Mouse (Mus musculus) hindbrain, embryonic 16.5 days (tissue): ENCODE data around the gene Gabarapl2. TPM values are rescaled to one million over a fixed set of nuclear protein-coding genes. Genes with fewer than 3 reads are reported as not detected.
A peak's percentile ranks its signal among the peaks of the same experiment; 100 is the strongest.
"Not testable (repeated sequence)": the region's sequence is repeated elsewhere in the genome, so short reads cannot be mapped to it uniquely, and the experiment has no call there.

Experiments used
- ATAC-seq: fragments of 200-750 bp; cut with Nextera tagmentation; 2 replicates; pipeline ENCODE4 v1.8.0; 2017; ENCODE audit warnings: moderate TSS enrichment, moderate library complexity
- H3K27ac ChIP-seq: fragments of 300-500 bp; sonication (generic); 2 replicates; pipeline ENCODE4 v1.5.1; 2014; ENCODE audit warnings: low read depth, mild to moderate bottlenecking, control low read depth, low read length, moderate library complexity
- H3K27me3 ChIP-seq: fragments of 300-500 bp; sonication (generic); replicated peaks from 2 replicates; pipeline ENCODE4 v1.6.1; 2014; ENCODE audit warnings: low read length; ENCODE audit not compliant: control insufficient read depth, insufficient read depth
- H3K36me3 ChIP-seq: fragments of 300-500 bp; sonication (generic); 2 replicates; pipeline ENCODE4 v1.6.1; 2014; ENCODE audit warnings: mild to moderate bottlenecking, low read length, moderate library complexity, mixed read lengths; ENCODE audit not compliant: control insufficient read depth, insufficient read depth
- H3K4me1 ChIP-seq: fragments of 300-500 bp; sonication (generic); 2 replicates; pipeline ENCODE4 v1.6.1; 2014; ENCODE audit warnings: low read depth, low read length; ENCODE audit not compliant: control insufficient read depth, insufficient read depth
- H3K4me2 ChIP-seq: fragments of 300-500 bp; sonication (generic); 2 replicates; pipeline ENCODE4 v1.6.1; 2014; ENCODE audit warnings: mild to moderate bottlenecking, low read length, control low read depth, moderate library complexity
- H3K4me3 ChIP-seq: fragments of 300-500 bp; sonication (generic); 2 replicates; pipeline ENCODE4 v1.5.1; 2014; ENCODE audit warnings: mild to moderate bottlenecking, low read length, control low read depth, moderate library complexity
- H3K9ac ChIP-seq: fragments of 300-500 bp; sonication (generic); 2 replicates; pipeline ENCODE4 v1.6.1; 2014; ENCODE audit warnings: low read depth, mild to moderate bottlenecking, control low read depth, low read length, moderate library complexity
- H3K9me3 ChIP-seq: fragments of 300-500 bp; sonication (generic); 2 replicates; pipeline ENCODE4 v1.6.1; 2014; ENCODE audit warnings: mild to moderate bottlenecking, low read length, moderate library complexity; ENCODE audit not compliant: control insufficient read depth
- WGBS: fragments of 180-500 bp; shearing (Covaris S2); extraction: QIAGEN DNeasy Blood & Tissue Kit; methylation state at CpG from one replicate; pipeline ENCODE4 v1.1.7; 2014; 5-methylcytosine and 5-hydroxymethylcytosine counted together
- polyA plus RNA-seq: library from polyadenylated mRNA; unstranded; fragments of >200 nt; fragmentation: Nextera tagmentation; extraction: Ambion mirVana; gene quantifications from 2 replicates; pipeline ENCODE4 v1.2.1, GENCODE M21; 2015

Gene Gabarapl2
- polyA plus RNA-seq, 1 experiment from 2014 or later, result 469 TPM

GRCm38 (mm10) chr8:111932580-111933336 lies 7.7 kb upstream of the Gabarapl2 start:
- H3K4me2 ChIP-seq, result peak overlapping the region; percentile 97
- H3K9ac ChIP-seq, result peak overlapping the region; percentile 96
- peak overlapping the region; percentile 94 for H3K27ac ChIP-seq
- H3K4me1 ChIP-seq, result peaks cover 11% of the 10 kb centered on the region
- H3K4me3 ChIP-seq, result peak overlapping the region; percentile 87
- ATAC-seq, result peak; percentile 32; the same call in 1 of the 2 replicates
- no peaks in the 10 kb centered on the region for H3K36me3 ChIP-seq
- H3K9me3 ChIP-seq, result no peaks in the 10 kb centered on the region
- H3K27me3 ChIP-seq, result no peaks in the 10 kb centered on the region
- WGBS, result 27% methylated on average over 19 of the region's 19 CpGs

GRCm38 (mm10) chr8:111933348-111934076 lies 7.0 kb upstream of the Gabarapl2 start, which contains the start of gene Tmem231:
TSS of gene Tmem231 (minus strand) at chr8:111933881.
- H3K36me3 ChIP-seq, result no peaks in the 10 kb centered on the region
- H3K27me3 ChIP-seq, result no peaks in the 10 kb centered on the region
- under 1% methylated on average over 53 of the region's 53 CpGs for WGBS
- peak within 1 kb of the TSS; percentile 97 for H3K4me2 ChIP-seq
- peak within 1 kb of the TSS; percentile 96 for H3K9ac ChIP-seq
- peak within 1 kb of the TSS; percentile 94 for H3K27ac ChIP-seq
- ATAC-seq, result peak; percentile 100
- peaks cover 11% of the 10 kb centered on the region for H3K4me1 ChIP-seq
- H3K9me3 ChIP-seq, result no peaks in the 10 kb centered on the region
- H3K4me3 ChIP-seq, result peak within 1 kb of the TSS; percentile 87

DNA sequence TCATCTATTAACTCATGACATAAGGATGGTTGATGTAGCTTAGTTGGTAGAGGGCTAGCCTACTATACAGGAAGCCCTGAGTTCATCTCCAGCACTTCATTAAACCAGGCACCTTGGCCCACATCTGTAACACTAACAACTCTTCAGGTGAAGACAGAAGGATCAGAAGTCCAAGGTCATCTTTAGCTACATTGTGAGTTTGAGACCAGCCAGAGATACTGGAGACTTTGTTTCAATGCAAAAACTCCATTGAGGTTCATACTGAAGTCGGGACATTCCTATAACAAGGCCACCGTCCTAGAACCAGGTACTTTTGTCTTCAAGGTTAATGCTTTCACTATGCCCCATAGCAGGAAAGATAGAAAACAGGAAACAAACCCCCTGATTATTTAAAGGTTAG lies 6.3 kb upstream of the Gabarapl2 start:
- Histone ChIP-seq H3K27me3 (no peaks in the 10 kb centered on the region), H3K36me3 (no peaks in the 10 kb centered on the region), H3K9me3 (no peaks in the 10 kb centered on the region), H3K4me3 (no peak overlapping the region; the same call in 1 of the 2 replicates), H3K27ac (no peak overlapping the region), H3K4me2 (peak overlapping the region; percentile 97), H3K4me1 (peaks cover 11% of the 10 kb centered on the region), H3K9ac (no peak overlapping the region)
- ATAC-seq, result no peak
- 90% methylated on average over 2 of the region's 2 CpGs for WGBS

- H3K27me3 ChIP-seq, result no peaks in the 10 kb centered on the region
- no peak for ATAC-seq
- H3K36me3 ChIP-seq, result no peaks in the 10 kb centered on the region
These were observed 3.3 kb upstream of the Gabarapl2 start for GRCm38 (mm10) chr8:111937184-111937583.

GRCm38 (mm10) chr8:111938076-111938985 lies 2.2 kb upstream of the Gabarapl2 start:
- not testable (repeated sequence) for H3K9ac ChIP-seq, H3K4me3 ChIP-seq, ATAC-seq, H3K36me3 ChIP-seq, H3K27me3 ChIP-seq, H3K4me2 ChIP-seq, H3K27ac ChIP-seq, H3K9me3 ChIP-seq
- WGBS, result 89% methylated on average over 8 of the region's 9 CpGs
- peaks cover 18% of the 10 kb centered on the region for H3K4me1 ChIP-seq

More at GRCm38 (mm10) chr8:111937184-111937583, 3.3 kb upstream of the Gabarapl2 start:
- H3K27ac ChIP-seq, result no peak overlapping the region
- no peaks in the 10 kb centered on the region for H3K9me3 ChIP-seq
- H3K4me2 ChIP-seq, result no peak overlapping the region
- WGBS, result 79% methylated on average over 3 of the region's 3 CpGs
- H3K4me1 ChIP-seq, result peaks cover 28% of the 10 kb centered on the region
- no peak overlapping the region for H3K4me3 ChIP-seq
- no peak overlapping the region for H3K9ac ChIP-seq

DNA sequence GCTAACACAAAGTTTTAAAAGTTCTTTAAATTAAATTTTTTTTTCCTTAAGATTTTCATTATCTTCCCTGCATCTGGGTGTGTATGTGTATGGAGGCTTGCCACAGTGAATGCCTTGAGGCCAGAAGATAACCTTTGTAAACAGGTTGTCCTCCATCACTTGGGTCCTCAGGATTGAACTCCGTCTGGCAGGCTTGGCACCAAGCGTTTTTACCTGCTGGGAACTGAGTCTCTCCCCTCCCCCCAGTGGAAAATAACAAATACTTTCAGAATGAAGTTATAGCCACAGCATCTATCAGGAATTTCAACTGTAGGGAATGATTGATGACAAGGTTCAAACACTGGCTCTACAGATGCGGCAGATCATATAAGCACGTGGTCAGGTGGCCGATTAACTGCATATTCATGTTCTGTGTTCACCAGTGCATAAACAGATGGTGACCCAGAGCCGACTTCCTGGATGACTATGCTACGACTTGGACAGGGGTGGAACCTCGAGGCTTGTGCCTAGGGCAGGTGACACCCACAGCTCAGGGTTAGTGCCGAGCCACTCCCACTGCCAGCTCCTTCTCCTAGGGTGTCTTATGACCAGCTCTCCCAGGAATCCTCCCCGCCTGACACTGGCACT lies 874 bp upstream of the Gabarapl2 start:
- 7% methylated on average over 10 of the region's 10 CpGs for WGBS

GRCm38 (mm10) chr8:111941101-111941454 lies 575 bp downstream of the Gabarapl2 start:
- Histone ChIP-seq H3K9ac (peak overlapping the region; percentile 91), H3K4me3 (peak overlapping the region; percentile 99), H3K4me1 (peaks cover 18% of the 10 kb centered on the region), H3K4me2 (peak overlapping the region; percentile 94), H3K27me3 (no peaks in the 10 kb centered on the region), H3K27ac (peak overlapping the region; percentile 77), H3K9me3 (no peaks in the 10 kb centered on the region), H3K36me3 (peaks cover 16% of the 10 kb centered on the region)
- 0% methylated on average over 20 of the region's 23 CpGs for WGBS
- ATAC-seq, result peak; percentile 7; the same call in 1 of the 2 replicates

More for the DNA sequence above, 874 bp upstream of the Gabarapl2 start:
- Histone ChIP-seq H3K27me3 (no peaks in the 10 kb centered on the region), H3K27ac (peak overlapping the region; percentile 77), H3K36me3 (peaks cover 7% of the 10 kb centered on the region; the same call in 1 of the 2 replicates), H3K9me3 (no peaks in the 10 kb centered on the region), H3K4me1 (peaks cover 18% of the 10 kb centered on the region), H3K9ac (peak overlapping the region; percentile 45; the same call in 1 of the 2 replicates), H3K4me2 (peak overlapping the region; percentile 63), H3K4me3 (peak overlapping the region; percentile 99)
- peak; percentile 58 for ATAC-seq

DNA sequence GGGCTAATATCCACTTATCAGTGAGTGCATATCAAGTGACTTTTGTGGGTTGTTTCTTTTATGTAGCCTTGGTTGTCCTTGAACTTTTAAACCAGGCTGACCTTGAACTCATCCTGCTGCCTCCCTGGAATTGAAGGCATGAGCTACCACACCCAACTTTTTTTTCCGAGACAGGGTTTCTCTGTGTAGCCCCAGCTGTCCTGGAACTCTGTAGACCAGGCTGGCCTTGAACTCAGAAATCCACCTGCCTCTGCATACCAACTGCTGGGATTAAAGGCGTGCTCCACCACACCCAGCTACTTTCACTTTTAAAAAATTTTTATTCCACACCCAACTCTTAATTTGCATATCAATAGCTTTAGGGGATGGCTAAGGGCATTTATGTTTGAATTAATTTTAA lies 3.0 kb downstream of the Gabarapl2 start:
- Histone ChIP-seq H3K9me3 (no peaks in the 10 kb centered on the region), H3K36me3 (peaks cover 28% of the 10 kb centered on the region), H3K27me3 (no peaks in the 10 kb centered on the region), H3K9ac (no peak overlapping the region), H3K4me1 (peaks cover 18% of the 10 kb centered on the region), H3K4me2 (no peak overlapping the region), H3K27ac (no peak overlapping the region), H3K4me3 (no peak overlapping the region)
- ATAC-seq, result no peak
- WGBS, result 88% methylated on average over 2 of the region's 2 CpGs
